Mouse (Mus musculus): ENCODE measurements around the gene Lrriq3. TPM values are rescaled to one million over a fixed set of nuclear protein-coding genes. Genes with fewer than 3 reads are reported as not detected.

Gene Lrriq3
- 0.29 and 0.48 TPM in 2 replicates for polyA plus RNA-seq (2012; rRNA removed)

- DNase-seq (ENCODE audit: extremely low spot score in 1 of 2, low spot score in 1 of 2), result peak; percentile 84 to 93
These were observed at the start of gene Lrriq3, which contains the start of gene Fpgt for GRCm38 (mm10) chr3:155093116-155093956. Gene Lrriq3, plus strand, starts transcription at chr3:155093434. Gene Fpgt, minus strand, starts transcription at chr3:155093403.

GRCm38 (mm10) chr3:155052021-155052420 is 41.2 kb upstream of the Lrriq3 start:
- DNase-seq (ENCODE audit: extremely low spot score in 1 of 2, low spot score in 1 of 2), result no peak

GRCm38 (mm10) chr3:155053189-155053588 is 40.0 kb upstream of the Lrriq3 start:
- no peak for DNase-seq (ENCODE audit: extremely low spot score in 1 of 2, low spot score in 1 of 2)

GRCm38 (mm10) chr3:155055231-155055916 is 37.9 kb upstream of the Lrriq3 start, which contains the start of gene Tnni3k:
Gene Tnni3k, minus strand, starts transcription at chr3:155055407.
- DNase-seq (ENCODE audit: extremely low spot score in 1 of 2, low spot score in 1 of 2), result no peak

- DNase-seq (ENCODE audit: extremely low spot score in 1 of 2, low spot score in 1 of 2), result no peak
These were observed 36.6 kb upstream of the Lrriq3 start for GRCm38 (mm10) chr3:155056606-155057005.

GRCm38 (mm10) chr3:155057566-155057965 is 35.7 kb upstream of the Lrriq3 start:
- no peak for DNase-seq (ENCODE audit: extremely low spot score in 1 of 2, low spot score in 1 of 2)

- no peak for DNase-seq (ENCODE audit: extremely low spot score in 1 of 2, low spot score in 1 of 2)
These were observed 34.3 kb upstream of the Lrriq3 start for GRCm38 (mm10) chr3:155058800-155059448.

GRCm38 (mm10) chr3:155059449-155059822 is 33.8 kb upstream of the Lrriq3 start:
- DNase-seq (ENCODE audit: extremely low spot score in 1 of 2, low spot score in 1 of 2), result no peak

GRCm38 (mm10) chr3:155077908-155078307 is 15.3 kb upstream of the Lrriq3 start:
- DNase-seq (ENCODE audit: extremely low spot score in 1 of 2, low spot score in 1 of 2), result no peak

- no peak for DNase-seq (ENCODE audit: extremely low spot score in 1 of 2, low spot score in 1 of 2)
These were observed 1.2 kb upstream of the Lrriq3 start for GRCm38 (mm10) chr3:155092081-155092480.

GRCm38 (mm10) chr3:155099266-155099665 is 6.0 kb downstream of the Lrriq3 start:
- DNase-seq (ENCODE audit: extremely low spot score in 1 of 2, low spot score in 1 of 2), result no peak

GRCm38 (mm10) chr3:155105957-155106356 is 12.7 kb downstream of the Lrriq3 start:
- no peak for DNase-seq (ENCODE audit: extremely low spot score in 1 of 2, low spot score in 1 of 2)

GRCm38 (mm10) chr3:155137737-155138136 is 44.5 kb downstream of the Lrriq3 start:
- peak in 1 of 2 experiments; percentile 40 for DNase-seq (ENCODE audit: extremely low spot score in 1 of 2, low spot score in 1 of 2)

- no peak for DNase-seq (ENCODE audit: extremely low spot score in 1 of 2, low spot score in 1 of 2)
These were observed 47.8 kb downstream of the Lrriq3 start for GRCm38 (mm10) chr3:155141047-155141446.

GRCm38 (mm10) chr3:155144368-155144767 is 51.1 kb downstream of the Lrriq3 start:
- DNase-seq (ENCODE audit: extremely low spot score in 1 of 2, low spot score in 1 of 2), result no peak

- no peak for DNase-seq (ENCODE audit: extremely low spot score in 1 of 2, low spot score in 1 of 2)
These were observed 68.6 kb downstream of the Lrriq3 start for GRCm38 (mm10) chr3:155161842-155162241.

GRCm38 (mm10) chr3:155180303-155180902 is 87.2 kb downstream of the Lrriq3 start:
- DNase-seq (ENCODE audit: extremely low spot score in 1 of 2, low spot score in 1 of 2), result no peak

- DNase-seq (ENCODE audit: extremely low spot score in 1 of 2, low spot score in 1 of 2), result no peak
These were observed 93.2 kb downstream of the Lrriq3 start for GRCm38 (mm10) chr3:155186456-155186855.

- DNase-seq (ENCODE audit: extremely low spot score in 1 of 2, low spot score in 1 of 2), result no peak
These were observed 95.6 kb downstream of the Lrriq3 start for GRCm38 (mm10) chr3:155188857-155189256.

- DNase-seq (ENCODE audit: extremely low spot score in 1 of 2, low spot score in 1 of 2), result peak in 1 of 2 experiments; percentile 48
These were observed 141.7 kb downstream of the Lrriq3 start for GRCm38 (mm10) chr3:155234919-155235318.

- DNase-seq (ENCODE audit: extremely low spot score in 1 of 2, low spot score in 1 of 2), result peak in 1 of 2 experiments; percentile 42
These were observed 142.3 kb downstream of the Lrriq3 start for GRCm38 (mm10) chr3:155235502-155235901.
